Mouse (Mus musculus) MN1 (cell line): ENCODE measurements at regions not wholly inside any gene's neighbourhood (a gene's known extent, or its start where the extent isn't known, plus 50 kb on each side); places are given as distances from the start of the nearest gene placed in this dataset.
"Not testable (repeated sequence)": the region's sequence is repeated elsewhere in the genome, so short reads cannot be mapped to it uniquely, and the experiment has no call there.

Source experiments
- DNase-seq: peaks from one replicate; pipeline ENCODE4 v3.0.0-alpha.2; 2016; ENCODE audit warnings: low spot score

DNA sequence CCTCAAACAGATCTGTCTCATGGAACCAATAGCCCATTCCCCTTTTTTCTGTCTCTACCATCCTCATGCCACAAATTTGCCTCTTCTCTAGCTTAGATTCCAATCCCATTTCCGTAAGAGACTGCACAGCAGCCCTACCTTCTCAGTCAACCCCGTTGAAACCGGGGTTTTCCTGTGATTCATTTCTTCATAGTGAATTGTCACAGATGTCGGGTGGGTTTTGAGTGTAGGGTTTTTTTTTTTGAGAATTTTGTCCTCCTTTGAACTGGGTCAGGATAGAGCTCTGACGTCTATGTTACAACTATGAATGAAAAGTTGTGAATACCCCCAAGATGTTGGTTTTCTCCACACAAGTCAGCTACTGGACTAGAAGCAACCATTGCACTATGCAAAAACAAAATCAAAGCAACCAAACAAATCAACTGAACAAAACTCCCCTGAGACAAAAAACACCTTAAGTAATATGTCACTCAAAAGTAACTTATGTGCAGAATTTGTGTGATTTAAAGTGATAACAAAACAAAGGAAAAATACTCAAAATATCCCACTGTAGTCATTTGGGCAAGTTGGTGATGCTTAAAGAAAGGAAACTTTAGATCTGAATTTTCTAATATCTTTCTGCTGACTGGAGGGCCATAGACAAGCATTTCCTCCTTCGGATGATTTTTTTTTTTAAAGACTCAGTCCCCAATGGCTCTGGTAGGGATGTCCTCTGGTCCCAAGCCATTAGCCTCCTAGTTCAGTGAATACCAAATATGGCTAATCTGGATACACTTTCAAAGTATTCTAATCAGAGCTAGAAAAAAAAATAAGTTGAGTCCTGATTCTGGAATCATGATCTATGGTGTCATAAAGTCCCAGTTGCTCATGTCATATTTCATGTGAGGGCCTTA, 120.7 kb upstream of the Tet2 start:
- no peak for DNase-seq

DNA sequence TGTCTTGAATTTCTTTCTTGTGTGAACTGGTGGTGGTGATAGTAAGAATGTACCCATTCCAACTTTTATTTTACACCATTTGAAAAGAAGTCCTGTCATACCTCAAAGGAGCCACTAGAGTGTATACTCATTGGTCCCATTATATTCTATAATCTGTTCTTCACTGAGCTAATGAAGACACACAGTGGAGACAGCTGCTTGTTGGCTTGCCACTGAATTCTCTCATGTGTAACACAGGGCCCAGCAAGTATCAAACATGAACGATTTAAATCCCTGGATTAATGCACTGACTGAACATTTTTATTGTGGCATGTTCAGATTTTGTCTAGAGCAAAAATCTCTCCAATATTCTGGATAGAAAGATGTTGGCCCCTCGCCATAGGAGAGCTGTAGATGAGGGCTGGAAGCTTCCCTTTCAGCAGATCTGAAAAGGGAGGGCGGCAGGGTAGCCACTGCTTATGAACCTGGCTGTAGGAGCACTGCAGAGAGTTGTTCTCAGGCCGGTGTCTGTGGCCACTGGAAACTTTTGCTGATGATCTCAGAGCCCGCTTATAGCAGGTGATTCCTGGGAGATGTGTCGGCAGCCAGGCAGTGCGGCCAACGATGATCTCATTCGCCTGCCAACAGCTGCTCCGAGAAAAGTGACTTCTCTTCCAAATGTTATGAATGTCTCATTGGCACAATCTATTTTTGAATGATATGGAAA, 128.0 kb upstream of the Tet2 start:
- DNase-seq = peak; percentile 14

DNA sequence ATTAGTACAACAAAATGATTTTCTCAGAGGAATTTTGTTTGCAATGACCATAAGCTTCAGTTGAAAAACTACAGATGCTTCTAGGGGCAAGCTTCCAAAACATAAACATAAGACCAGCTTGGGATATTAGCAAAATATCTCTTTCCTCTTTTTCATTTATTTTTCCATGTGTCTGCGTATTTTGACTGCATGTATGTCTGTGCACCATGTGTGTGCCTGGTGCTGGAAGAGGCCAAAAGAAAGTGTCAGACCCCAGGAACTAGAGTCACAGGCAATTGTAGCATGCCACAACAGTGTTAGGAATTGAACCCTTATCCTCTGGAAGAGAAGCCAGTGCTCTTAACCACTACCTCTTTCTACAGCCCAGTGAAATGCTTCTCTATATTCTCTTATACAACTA, 133.0 kb upstream of the Tet2 start:
- DNase-seq = no peak

DNA sequence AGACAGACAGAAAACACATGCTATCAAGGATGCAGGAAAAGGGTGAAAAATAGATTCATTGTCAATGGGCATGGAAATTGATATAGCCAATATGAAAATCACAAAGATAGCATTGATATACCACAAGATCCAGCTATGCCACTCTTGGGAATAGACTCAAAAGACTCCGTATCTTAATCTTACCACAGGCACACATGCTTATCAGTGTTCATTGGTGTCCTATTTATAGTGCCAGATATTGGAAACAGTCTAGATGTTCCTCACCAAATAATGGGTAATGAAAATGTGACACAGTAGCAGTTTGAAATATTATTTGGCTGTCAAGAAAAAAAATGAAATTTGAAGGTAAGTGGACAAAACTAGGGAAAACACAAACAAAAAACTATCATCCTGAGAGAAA, 135.0 kb upstream of the Tet2 start:
- no peak for DNase-seq

DNA sequence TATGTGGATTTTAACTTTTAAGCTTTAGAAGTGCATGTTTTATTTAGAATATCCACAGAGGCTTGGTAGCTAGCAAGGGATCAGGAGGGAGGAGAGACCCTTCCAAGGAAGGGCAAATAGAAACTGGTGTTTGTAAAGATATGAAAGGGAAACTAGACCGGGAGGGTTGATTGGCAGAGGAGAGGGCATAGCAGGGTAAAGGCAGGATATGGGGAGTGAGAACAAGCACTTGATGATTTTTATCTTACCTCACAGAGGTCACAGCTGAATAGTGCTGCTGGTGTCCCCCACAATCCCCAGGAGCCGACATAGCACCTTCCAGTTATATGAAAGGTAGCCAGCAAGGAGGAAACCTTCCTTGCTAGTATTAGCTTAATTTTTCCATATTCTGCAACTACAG, 135.4 kb upstream of the Tet2 start:
- no peak for DNase-seq

DNA sequence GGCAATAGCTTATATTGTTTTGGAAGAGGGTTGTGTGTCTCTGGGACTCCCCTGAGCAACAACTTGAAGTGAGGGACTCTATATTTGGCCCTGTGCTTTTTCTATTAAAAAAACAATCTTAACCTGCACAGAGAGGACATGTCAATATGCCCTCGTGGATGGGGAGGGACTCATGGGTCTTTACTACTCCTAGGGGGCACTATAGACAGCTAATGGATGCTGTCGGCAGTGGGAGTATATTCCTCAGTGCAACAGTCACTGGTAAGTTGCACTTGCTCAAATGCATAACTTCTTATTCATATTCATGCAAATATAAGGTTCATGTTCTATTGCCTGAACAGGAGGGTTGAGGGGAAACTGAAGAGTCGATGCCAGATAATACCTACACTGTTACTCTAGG, 135.9 kb upstream of the Tet2 start:
- DNase-seq = no peak

DNA sequence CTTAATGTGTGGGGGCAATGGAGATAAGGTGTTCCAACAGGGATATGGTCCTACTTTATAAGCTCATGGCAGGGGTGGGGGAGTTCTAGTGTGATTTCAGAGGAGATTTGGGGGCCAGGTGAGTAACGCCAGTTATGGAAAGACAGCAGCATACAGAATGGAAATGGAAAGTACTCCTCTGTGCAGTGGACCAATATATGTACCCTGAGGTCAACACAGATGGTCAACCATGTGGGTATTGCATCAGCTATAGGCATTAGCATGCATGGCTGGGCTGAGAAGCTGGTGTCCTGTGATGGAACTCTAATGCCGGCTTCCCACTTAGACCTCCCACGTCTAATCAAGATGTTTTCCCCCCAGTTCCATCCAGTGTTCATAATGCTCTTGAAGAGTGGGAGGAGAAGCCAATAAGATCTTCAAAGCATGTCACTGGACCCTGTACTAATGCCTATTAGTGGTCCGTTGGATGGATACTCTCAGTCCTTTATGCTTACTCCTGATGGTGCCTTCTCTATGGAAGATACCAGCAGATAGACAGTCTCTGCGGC, 139.3 kb upstream of the Tet2 start:
- no peak for DNase-seq

DNA sequence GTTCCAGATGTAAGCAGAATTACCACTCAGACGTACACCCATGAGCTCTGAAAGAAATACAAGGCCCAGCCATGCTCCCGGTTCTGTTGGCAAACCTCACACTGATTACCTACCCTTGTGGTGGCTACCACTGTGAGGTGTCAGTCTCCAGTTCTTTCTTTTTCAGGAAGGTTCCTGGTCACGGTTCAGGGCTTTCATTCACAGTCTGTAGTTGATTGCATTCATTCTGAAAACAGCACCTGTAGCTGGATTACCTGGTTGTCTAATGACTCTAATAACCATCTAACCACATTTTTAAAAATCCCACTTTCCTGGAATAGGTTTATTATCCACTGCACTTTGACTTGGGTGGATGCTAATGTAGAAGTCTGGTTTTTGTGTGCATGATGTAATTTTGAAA, 139.8 kb upstream of the Tet2 start:
- no peak for DNase-seq

DNA sequence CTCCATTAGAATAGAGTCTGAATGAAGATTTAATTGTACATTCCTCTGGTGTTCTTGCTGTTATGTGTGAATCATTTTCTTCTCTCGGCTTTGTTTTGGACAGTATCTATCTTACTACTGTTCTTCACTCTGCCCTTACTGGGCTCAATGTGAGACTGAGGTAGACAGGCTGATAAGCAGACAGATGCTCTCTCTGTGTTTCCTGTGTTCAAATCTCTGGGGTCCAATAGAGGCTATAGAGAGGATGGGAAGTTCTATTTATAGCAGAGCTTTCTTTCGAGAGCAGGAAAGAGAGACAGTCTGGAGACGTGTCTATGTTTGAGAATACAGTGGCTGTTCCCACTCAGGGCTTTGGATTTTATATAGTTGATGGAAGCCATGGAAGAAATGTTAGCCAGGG, 140.5 kb upstream of the Tet2 start:
- no peak for DNase-seq

DNA sequence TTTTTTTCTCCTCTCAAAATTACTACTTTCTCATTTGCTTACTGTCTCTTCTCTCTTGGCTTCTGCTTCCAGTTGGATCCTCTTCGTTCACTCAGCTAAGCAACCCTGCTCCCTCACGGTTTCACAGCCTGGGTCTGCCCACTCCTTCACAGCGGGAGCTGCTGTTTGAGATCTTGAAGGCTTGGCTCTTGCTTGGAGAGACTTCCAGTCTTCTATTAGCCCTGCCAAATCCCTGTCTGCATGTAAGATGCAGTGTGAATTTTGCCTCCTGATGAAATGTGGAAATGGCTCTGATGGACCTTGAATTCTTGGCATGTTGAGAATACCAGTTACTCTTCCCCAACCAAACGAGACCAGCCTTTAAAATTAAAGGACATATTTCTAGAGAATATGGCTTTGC, 149.1 kb upstream of the Tet2 start:
- DNase-seq = no peak

DNA sequence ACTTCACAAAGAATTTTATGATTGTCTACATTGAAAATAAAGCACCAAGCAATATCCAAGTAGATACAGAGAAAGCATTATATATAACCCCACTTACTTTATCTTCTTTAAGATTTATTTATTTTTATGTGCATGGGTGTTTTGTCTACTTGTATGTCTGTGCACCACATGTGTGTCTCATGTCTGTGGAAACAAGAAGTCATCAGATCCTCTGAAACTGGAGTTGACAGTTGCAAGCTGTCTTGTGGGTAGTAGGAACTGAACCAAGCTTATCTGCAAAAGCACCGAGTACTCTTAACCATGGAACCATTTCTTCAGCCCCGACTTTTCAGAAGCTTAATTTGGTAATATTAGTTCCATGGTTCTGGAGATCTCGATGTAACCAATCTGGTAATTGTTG, 151.2 kb upstream of the Tet2 start:
- DNase-seq = no peak

DNA sequence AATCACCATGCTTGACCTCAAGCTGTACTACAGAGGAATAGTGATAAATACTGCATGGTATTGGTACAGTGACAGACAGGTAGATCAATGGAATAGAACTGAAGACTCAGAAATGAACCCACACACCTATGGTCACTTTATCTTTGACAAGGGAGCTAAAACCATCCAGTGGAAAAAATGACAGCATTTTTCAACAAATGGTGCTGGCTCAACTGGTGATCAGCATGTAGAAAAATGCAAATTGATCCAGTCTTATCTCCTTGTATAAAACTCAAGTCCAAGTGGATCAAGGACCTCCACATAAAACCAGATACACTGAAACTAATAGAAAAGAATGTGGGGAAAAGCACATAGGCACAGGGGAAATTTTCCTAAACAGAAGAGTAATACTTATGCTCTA, 159.9 kb upstream of the Tet2 start:
- not testable (repeated sequence) for DNase-seq

DNA sequence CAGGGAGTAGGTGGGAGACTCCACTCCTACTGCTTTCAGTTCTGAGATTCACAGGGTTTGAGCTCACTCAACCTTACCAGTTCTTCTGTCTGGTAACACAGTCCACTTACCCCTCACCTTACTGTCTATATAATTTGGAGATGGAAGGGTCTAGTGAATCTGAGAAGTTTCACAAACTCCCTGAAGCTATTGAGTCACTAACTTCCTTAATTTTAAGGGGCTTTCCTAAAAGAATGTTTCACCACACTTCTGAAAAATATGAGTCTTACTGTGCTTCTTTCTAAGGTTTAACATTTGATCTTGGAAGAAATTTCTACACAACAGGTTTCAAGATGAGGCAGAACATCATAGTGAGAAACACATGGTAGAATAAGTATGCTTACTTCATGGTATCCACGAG, 166.6 kb upstream of the Tet2 start:
- DNase-seq = no peak

DNA sequence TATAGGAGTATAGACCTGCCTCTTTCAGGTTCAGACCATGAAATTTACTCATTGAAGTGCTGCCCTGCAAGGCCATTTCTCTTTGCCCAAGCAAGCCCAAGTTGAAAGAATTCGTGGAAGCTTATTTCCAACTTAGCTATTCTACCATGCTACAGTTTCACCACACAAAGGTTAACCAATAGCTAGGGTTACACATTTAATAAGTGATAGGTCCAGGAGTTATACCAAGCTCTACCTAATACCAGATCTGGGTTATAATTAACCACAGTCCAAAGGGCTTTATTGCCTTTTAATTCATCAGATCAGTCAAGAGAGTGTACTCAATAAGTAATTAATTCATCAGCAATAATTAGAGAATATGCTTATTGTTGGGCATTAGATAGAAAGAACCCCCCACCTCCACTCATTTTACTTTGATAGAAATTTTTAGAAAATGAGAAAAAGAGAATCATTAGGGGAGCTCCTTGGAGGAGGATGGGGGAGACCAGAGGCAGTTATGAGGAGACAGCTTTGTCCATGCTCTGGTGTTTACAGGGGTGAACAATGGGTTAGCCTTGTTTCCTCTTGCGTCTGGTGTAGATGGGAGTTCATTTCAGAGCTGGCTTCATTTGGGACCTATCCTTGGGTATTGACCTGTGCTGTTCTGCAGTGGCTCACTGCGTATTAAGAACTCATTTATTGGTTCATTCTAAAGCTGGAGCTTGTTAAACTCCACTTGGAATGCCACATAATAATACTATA, 177.8 kb upstream of the Tet2 start:
- DNase-seq = no peak

DNA sequence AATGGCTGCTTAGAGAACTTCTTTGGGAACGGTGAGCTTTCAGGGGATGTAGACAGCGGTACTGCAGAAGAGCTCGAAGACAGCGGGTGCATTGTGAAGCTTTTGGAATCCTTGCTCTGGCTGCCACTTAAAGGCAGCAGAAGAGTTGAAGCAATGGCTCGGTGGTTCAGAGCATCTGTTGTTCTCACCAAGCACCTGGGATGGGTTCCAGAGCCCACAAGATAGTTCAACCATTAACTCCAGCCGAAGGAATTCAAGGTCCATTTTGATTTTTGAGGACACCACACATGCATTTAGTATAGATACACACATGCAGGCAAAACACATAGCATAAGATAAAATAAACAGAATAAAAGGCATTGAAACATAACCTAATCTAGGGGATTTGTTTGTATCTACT, 181.9 kb upstream of the Tet2 start:
- no peak for DNase-seq

DNA sequence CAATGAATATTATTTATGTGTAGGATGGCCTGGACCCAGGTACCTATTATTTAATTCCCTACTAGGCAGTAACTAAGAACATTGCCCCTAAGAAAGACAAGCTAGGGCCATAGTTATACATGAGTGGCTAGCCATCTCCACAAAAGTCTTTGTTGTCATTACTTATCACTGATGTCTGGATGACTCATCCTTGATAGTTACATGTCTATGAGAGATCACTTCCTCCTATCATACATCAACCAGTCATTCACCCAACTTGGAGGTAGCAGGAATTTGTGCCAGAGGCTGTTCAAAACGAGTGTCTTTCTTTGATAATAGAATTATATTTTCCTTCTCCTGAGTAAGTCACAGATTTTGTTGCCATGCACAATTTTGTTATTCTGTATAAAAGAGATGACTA, 190.7 kb upstream of the Tet2 start:
- DNase-seq = no peak

DNA sequence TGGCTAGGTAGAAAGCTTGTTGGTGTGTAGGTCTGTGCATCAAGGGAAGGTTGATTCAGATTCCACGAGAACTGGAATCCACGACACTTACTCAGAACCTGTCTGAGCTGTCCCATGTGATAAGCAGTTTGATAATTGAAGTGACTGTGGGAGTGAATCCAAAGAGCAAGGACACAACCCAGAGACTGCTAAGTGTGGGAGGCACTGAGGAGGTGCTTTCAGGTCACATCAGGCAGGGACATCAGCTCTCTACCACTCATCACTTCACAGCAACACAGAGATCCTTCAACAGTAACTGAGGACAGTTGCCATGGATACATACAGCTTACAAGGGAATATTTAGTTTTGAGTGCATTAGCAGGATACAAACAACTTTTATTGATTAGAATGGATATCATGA, 194.0 kb upstream of the Tet2 start:
- no peak for DNase-seq

DNA sequence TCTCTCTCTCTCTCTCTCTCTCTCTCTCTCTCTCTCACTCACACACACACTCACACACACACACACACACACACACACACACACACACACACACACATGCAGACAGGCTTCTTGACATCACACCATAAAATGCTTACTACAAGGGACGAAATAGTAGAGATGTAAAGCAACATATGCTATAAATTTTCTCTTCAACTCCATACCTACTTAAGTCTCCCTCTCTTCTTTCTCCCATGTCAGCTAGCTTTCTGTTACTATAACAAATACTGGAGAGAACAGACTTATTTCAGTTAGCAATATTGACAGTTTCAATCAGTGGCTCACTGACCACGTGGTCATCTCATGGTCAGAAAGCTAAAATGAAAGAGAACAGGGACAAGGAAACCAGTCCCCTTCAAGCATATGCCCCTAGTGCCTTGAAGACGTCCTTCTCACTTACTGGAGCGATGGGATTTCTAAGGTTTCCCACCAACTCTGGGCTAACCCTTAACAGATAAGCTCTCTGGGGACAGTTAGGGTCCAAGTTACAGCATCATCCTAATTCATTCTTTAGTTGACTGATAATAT, 199.7 kb upstream of the Tet2 start:
- DNase-seq = no peak

DNA sequence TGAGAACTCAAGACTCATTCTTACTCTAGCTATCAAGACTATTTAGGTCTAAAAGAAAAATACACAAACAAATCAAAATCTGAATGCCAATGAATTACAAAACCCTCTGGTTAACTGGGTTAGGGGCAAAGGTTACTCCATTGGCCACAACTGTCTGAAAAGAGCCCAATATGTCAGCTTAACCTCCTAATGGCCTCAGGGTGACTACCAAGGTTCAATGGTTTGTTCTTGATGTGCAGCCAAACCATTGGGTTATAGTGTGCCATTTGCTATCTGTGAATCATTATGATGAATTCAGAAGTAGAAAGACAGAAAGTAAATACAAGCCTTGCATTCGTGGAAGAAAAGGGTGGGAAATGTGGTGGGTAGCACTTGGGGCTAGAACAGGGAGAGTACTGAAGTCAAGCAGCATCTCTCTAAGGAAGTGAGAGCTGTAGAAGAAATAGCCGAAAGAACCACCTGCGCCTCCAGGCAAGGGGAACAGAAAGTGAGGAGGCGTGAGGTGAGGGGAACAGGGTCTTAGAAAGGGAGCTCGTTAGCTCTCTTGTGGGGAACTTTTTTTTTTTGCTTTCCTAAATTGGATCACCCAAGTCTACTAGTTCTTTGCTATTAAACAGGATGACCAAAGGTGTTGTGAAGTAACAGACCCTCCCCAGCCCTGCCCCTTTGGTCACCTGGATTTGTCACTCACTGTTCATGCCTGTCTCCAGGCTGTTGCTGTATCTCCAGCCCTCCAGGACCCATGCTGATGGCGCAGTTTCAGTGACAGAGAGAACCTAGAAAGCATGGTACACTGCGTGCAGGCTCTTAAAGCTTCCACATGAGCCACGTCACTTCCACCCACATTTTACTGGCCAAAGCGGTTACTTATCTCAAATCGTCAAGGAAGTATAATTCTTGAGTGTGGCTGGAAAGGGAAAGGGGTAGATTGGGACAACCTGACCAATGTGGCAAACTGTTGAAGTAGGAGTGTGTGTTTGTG, 204.1 kb upstream of the Tet2 start:
- DNase-seq = no peak

DNA sequence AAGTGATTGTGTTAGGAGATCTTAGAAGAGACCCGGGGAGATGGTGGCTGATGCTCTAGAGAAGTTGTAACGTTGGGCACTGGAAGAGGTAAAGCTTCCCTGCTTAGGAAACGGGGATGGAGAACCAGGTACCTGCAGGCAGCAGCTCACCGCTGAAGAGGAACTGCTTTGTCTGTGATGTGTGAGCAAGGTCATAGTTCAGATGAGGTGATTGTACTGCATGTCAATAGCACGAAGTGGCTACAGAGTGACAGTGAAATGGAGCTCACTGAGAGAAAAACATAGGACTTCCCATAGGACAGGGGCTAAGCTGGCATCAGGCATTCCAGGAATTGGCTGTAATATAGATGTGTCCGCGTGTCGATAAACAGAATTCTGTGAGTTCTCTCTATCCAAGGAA, 205.1 kb upstream of the Tet2 start:
- DNase-seq = no peak

DNA sequence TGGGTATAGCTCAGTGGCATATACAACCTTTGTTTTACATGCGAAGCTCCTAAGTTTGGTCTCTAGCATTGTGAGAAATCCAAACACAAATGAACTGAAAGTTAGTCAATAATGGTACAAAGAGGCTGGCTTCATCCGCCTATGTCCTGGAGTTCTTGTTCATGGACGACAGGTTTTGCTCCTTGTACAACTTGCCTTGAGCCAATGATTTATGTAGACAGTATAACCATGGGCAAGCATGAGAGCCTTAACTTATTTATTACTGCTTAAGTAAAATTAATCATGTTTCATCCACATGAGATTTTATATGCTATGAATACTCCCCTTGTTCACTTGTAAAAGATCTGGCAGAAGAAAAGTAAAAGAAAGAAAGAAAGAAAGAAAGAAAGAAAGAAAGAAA, 205.7 kb upstream of the Tet2 start:
- DNase-seq = no peak
